Mouse (Mus musculus) erythroid progenitor cell, adult 5-6 weeks (primary cell): ENCODE measurements around the gene Srebf1. TPM values are rescaled to one million over a fixed set of nuclear protein-coding genes. Genes with fewer than 3 reads are reported as not detected.

Source experiments
- ATAC-seq: replicated peaks from 2 replicates; pipeline ENCODE4 v1.8.0; 2016; ENCODE audit warnings: moderate number of reproducible peaks, mild to moderate bottlenecking, moderate TSS enrichment, inconsistent platforms; ENCODE audit not compliant: poor library complexity, low FRiP score, severe bottlenecking
- total RNA-seq, 2 experiments: library from RNA; stranded (forward) in 1 of 2; stranded (reverse) in 1 of 2; fragments of 150-400 nt in 1 of 2; fragments of 186-747, 209-891 nt in 1 of 2; gene quantifications; 2 replicates each; pipeline versions ENCODE4 v1.2.3 to v1.2.4; 2015 to 2017; ENCODE audit warnings: low replicate concordance in 2 of 2

The Srebf1 gene
- 6.3 and 10.8 TPM in 2 replicates for total RNA-seq (2015; ENCODE audit: low replicate concordance)
- total RNA-seq (2017; ENCODE audit: low replicate concordance), result 10.7 and 34.9 TPM in 2 replicates

DNA sequence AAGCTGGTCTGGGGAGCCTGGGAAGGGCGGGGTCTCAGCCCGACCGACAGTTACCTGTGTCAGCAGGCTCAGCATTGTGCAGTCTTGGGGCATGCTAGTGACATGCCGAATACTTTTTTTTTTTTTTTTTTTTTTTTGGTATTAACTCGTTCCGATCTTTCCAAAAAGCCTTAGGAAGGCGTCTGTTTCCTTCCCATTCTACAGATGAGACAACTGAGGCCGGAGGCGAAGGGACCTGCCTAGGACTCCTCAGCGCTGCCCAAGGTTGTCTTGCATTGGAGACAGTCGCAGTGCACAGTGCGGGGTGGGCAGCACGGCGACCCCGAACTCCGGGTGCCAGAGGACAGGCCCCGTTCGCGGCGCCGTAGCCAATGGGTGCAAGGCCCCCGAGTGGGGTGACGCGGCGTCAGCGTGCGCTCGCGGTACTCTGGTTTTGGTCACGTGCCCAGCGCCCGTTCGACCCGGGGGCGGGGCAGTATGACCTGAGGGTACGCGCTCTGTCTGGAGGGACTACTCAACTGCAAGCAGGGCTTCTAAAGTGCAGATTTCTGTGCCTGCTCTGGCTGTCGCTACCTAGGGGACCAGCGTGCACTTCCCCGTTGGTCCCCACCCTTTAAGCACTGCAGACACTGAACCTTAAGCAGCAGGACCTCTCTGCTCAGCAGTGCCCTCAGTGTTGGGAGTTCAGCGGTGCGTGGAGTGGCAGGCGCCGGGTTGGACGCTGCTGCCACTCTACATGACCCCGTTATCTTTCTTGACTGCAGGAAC lies at the start of gene Srebf1:
Srebf1 (minus strand) TSS at position 113 of the 768 bp plus-strand sequence.
- peak; percentile 47 for ATAC-seq

DNA sequence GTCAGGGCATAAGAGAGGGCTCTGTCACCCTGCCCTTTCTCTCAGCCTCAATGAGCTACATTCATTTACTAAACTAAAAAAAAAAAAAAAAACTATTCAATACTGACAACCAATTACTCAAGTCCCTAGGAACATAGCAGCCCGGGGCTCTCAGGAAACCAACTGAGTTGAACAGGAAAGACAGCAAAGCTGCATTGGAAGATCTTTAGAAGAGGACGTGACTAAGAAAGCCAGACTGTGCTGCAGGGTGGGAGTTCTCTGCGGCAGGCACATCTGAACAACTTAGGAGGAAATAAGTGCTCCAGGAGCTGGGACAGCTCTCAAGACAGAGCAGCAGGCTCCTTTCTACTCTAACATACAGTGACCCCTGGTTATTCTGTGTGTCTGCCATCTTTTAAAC lies 46.2 kb upstream of the Srebf1 start:
- no peak for ATAC-seq

GRCm38 (mm10) chr11:60265271-60265985 lies 43.0 kb upstream of the Srebf1 start:
- no peak for ATAC-seq

DNA sequence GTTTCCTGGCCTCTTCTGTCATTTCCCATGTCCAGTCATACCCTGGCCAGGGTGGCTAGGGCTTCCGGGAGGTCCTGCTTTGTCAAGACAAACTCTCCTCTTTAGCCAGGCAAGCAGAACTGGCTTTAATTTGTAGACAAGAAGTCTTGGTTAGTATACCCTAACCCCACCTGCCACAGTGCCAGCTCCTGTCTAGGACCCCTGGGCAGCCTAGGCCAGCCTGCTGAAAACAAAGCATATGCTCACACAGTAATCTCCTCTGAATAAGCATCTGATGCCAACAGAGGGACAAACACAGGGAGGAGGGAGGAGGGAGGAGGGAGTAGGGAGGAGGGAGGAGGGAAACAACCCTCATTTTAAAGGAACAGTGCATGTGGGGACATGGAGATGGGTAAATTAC lies 42.3 kb upstream of the Srebf1 start:
- no peak for ATAC-seq

GRCm38 (mm10) chr11:60262396-60262795 lies 40.0 kb upstream of the Srebf1 start:
- no peak for ATAC-seq

DNA sequence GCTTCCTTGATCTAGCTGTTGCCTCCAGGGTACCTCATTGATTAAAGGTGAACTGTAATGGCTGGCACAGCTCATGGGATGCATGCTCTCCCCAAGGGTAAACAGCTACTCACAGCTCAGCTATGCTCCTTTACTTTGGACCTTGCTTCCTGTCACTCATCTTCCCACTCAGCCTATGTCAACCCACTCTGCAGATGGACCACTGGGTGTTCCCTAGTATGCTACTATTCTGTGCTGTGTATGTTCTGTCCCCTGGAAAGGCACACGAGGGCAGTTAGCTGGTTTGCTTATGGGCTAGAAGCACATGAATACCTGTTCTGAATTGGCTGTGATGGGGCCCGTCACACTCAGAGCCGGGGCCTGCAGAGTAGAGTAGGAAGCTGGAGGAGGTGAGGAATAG lies 38.4 kb upstream of the Srebf1 start:
- no peak for ATAC-seq

DNA sequence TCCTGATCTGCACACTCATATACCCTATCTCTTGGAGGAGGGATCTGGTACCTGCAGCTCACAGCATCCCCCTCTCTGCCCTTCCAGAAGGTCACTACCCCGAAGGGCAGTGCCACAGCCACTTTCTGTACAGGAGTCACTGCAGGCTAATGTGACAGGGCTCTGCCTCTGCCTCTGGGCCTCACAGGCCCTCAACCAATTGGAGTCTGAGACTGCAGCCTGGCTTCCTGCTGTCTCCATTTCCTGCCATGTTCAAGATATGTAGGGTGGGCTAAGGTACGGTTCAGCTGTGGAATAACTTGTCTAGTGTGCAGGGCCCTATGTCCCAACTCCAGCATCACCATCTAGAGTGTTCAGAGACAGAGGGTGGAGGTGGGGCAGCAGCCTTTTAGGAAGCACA lies 35.3 kb upstream of the Srebf1 start:
- ATAC-seq, result no peak

- no peak for ATAC-seq
These were observed 34.3 kb upstream of the Srebf1 start for GRCm38 (mm10) chr11:60256713-60257112.

GRCm38 (mm10) chr11:60256176-60256681 lies 33.8 kb upstream of the Srebf1 start:
- no peak for ATAC-seq

DNA sequence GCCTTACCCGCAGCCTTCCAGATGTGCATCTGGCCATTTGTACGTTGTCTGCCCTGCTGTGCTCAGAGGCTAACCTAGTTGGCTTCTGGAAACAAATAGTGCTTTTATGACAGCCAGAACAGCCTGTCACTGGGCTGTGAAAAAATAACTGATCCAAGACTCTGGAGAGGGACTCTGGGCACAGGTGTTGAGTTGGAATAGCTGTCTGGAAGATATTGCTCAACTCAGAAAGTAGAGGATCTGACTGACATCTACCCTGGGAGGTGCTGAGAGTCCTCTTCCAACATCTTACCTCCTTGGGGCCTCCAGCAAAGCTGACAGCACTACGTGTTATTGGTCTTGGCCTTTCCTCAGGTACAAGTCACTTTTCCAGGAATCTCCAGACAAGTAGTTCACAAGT lies 33.3 kb upstream of the Srebf1 start:
- no peak for ATAC-seq

GRCm38 (mm10) chr11:60255181-60255580 lies 32.8 kb upstream of the Srebf1 start:
- no peak for ATAC-seq

DNA sequence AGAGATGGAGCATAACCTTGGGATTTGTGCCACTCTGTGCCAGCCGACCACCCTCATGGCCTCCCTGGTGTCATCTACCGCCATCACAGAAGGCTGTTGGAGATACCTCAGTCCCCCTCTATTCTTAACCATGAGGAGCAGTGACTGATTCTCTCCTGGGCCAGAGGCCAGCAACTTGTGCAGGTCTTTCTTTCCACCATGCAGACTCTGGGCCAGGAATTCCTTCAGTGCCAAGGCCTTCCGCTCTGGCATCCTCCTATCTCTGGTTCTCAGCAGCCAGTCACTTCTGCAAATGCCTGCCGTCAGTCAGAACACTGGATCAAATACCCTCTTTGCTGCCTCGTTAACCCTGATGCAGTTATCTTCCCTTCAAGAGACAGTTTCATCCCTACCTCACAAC lies 31.9 kb upstream of the Srebf1 start:
- no peak for ATAC-seq

GRCm38 (mm10) chr11:60253546-60253945 lies 31.2 kb upstream of the Srebf1 start:
- no peak for ATAC-seq

- ATAC-seq, result peak; percentile 70; the same call in 1 of the 2 replicates
These were observed 28.7 kb upstream of the Srebf1 start for GRCm38 (mm10) chr11:60250971-60251643.

- no peak for ATAC-seq
These were observed 27.5 kb upstream of the Srebf1 start for GRCm38 (mm10) chr11:60249885-60250284.

GRCm38 (mm10) chr11:60248596-60249404 lies 26.4 kb upstream of the Srebf1 start:
- no peak for ATAC-seq

- ATAC-seq, result no peak
These were observed 25.6 kb upstream of the Srebf1 start for GRCm38 (mm10) chr11:60247753-60248550.

DNA sequence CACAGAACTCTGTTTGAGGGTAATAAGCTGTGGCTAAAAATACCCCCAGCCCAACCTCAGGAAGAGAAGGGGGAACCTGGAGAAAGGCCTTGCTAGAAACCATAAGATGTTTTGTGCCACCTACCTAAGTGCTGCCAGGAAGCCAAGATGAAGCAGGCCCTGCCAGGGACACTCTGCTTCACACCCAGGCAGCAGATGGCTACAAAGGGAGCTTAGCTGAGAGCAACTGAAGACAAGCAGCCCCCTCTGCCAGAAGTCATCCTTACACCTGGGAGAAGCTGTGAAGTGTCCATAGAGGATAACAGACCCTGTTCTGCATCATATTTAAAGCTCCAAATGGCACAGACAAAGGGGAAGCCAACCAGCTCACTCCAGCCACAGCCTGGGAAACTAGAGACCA lies 23.7 kb upstream of the Srebf1 start:
- ATAC-seq, result no peak
